Mouse (Mus musculus): ENCODE results near the gene AC134908.4. TPM values are rescaled to one million over a fixed set of nuclear protein-coding genes. Genes with fewer than 3 reads are reported as not detected.

AC134908.4 gene
- 0.46 TPM in 1 of 2 replicates, not detected in the other for polyA plus RNA-seq (2015; fragmentation: Nextera tagmentation; extraction: Ambion mirVana)

DNA sequence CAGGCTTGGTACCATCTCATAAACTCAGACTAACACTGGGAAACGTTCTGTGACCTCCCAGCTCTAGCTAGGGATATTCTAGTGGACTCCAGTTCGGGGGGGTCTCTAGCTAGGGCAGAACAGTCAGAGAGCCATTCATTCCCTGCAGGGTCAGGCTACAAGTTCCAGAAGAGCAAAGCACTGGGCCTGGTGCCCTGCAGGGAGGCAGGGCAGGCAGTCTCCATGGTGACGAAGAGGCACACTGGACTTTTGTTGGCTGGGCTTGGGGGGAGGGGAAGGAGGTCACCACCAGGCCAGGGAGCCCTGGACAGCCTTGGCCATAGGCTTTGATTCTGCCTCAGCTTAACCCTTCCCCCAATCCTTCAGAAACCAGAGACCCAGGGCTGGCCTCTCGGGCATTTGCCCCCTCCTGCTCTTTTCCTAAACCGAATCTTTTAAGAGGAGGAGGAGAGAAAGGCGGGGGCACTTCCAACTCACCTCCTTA, at the start of gene AC134908.4:
AC134908.4 (minus strand) TSS at position 51 of the 484 bp plus-strand sequence.
- peak within 1 kb of the TSS; percentile 98 for H3K4me2 ChIP-seq
- DNase-seq (no peak), ATAC-seq (ENCODE audit: low read depth) (no peak)
- H3K9ac ChIP-seq = peak within 1 kb of the TSS; percentile 80
- H3K4me1 ChIP-seq (replicated peaks) = peaks cover 45% of the 10 kb centered on the region
- peaks cover 1% of the 10 kb centered on the region for H3K36me3 ChIP-seq
- WGBS (ENCODE audit: insufficient replicate concordance) = 47% methylated on average over 6 of the region's 6 CpGs
- H3K9me3 ChIP-seq (replicated peaks) = no peaks in the 10 kb centered on the region
- peak within 1 kb of the TSS; percentile 83 for H3K4me3 ChIP-seq (replicated peaks)
- peak within 1 kb of the TSS; percentile 34 for H3K27ac ChIP-seq
- H3K27me3 ChIP-seq = no peaks in the 10 kb centered on the region

DNA sequence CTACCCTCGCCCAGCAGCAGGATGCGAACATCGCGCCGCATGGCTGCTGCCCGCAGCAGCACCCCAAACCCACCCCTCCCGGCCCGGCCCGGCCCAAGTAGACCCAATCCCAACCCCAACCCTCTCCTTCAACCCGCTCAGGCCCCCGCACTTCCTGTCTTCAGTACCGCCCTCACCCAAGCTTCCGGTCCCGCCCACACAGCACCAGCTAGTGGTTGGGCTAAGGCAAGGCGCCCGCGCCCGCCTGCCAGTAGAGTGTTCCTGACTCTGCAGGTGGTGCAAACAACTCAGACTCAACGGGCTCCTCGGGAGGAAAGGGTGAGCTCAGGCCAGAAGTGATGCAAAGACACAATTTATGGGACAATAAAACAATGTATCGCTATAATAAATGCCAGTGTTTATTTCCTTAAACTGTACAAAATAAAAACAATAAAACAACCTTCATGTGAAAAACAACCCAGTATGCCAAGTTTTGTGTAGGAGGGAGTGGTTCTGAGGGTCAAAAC, 49.0 kb upstream of the AC134908.4 start, which contains the start of gene Rhot2:
Rhot2 (minus strand) TSS at position 456 of the 506 bp plus-strand sequence.
- Histone ChIP-seq H3K27me3 (no peaks in the 10 kb centered on the region), H3K36me3 (peaks cover 84% of the 10 kb centered on the region), H3K4me3 (replicated peaks) (peak within 1 kb of the TSS; percentile 74), H3K9ac (peak within 1 kb of the TSS; percentile 81), H3K4me1 (replicated peaks) (peaks cover 40% of the 10 kb centered on the region), H3K4me2 (peak within 1 kb of the TSS; percentile 87), H3K9me3 (replicated peaks) (no peaks in the 10 kb centered on the region), H3K27ac (peak within 1 kb of the TSS; percentile 86)
- WGBS (ENCODE audit: insufficient replicate concordance) = 1% methylated on average over 21 of the region's 21 CpGs
- ATAC-seq (ENCODE audit: low read depth) = peak; percentile 96
- peak; percentile 93 for DNase-seq

DNA sequence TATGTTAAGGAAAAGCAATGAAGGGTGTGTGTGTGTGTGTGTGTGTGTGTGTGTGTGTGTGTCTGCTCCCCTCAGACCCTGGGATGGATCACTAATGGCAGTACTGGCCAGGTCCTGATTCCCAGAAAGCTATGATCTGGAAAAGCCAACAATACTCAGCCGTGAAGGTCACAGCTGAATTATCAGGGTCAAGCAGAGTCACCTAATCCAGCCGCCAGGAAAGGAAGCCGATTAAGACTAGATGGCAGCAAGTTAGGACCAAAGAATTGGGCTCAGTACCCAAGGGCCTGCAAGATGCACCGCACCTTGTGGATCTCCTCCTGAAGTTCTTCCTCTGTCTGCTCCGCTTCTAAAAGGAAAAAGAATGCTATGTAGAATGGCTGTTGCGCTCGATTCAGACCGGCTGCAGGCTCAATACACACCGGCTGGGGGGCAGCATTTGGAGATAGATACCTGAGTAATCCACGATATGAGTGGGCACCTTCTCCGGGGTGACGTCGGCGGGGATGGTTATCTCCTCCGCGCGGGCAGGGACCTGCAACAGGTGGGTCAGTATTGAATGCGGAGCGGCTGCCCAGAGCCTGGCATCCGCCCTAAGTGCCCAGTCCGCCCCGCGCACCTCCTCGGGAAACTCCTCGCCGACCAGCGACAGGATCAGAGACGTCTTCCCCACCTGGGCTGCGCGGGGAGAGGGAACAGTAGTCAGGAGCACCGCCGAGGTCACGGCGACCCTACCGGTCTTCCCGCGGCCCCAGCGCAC, 48.4 kb upstream of the AC134908.4 start:
- no peak for DNase-seq
- peak overlapping the region; percentile 86 for H3K27ac ChIP-seq
- H3K9me3 ChIP-seq (replicated peaks) = no peaks in the 10 kb centered on the region
- H3K36me3 ChIP-seq = peaks cover 85% of the 10 kb centered on the region
- ATAC-seq (ENCODE audit: low read depth) = peak; percentile 39
- H3K4me3 ChIP-seq (replicated peaks) = peak overlapping the region; percentile 74
- no peaks in the 10 kb centered on the region for H3K27me3 ChIP-seq
- H3K9ac ChIP-seq = peak overlapping the region; percentile 81
- 1% methylated on average over 38 of the region's 38 CpGs for WGBS (ENCODE audit: insufficient replicate concordance)
- H3K4me2 ChIP-seq = peak overlapping the region; percentile 87
- peaks cover 46% of the 10 kb centered on the region for H3K4me1 ChIP-seq (replicated peaks)

DNA sequence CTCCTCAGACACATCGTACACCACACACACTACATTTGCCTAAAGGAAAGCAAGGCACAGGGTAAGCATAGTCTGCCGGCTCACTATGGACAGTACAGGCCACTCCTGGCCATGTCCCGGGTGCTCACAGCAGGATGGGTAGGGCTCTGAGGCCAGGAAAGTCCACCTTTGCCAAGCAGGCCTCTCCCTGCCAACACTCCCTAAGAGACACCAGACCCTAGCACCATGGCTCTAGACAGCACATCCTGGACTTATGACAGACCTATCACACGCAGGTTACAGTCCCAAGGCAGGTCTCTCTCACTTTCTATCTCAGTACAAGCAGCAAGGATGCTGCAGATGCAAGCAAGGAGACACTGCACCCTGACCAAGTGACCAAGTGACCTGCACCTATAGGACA, 47.7 kb upstream of the AC134908.4 start:
- Histone ChIP-seq H3K27ac (peak overlapping the region; percentile 86), H3K4me1 (replicated peaks) (peaks cover 51% of the 10 kb centered on the region), H3K4me3 (replicated peaks) (peak overlapping the region; percentile 74), H3K9me3 (replicated peaks) (no peaks in the 10 kb centered on the region), H3K36me3 (peaks cover 84% of the 10 kb centered on the region), H3K27me3 (no peaks in the 10 kb centered on the region), H3K9ac (peak overlapping the region; percentile 81), H3K4me2 (peak overlapping the region; percentile 87)
- ATAC-seq (ENCODE audit: low read depth) (no peak), DNase-seq (no peak)
- WGBS (ENCODE audit: insufficient replicate concordance) = 84% methylated on average over 4 of the region's 4 CpGs

DNA sequence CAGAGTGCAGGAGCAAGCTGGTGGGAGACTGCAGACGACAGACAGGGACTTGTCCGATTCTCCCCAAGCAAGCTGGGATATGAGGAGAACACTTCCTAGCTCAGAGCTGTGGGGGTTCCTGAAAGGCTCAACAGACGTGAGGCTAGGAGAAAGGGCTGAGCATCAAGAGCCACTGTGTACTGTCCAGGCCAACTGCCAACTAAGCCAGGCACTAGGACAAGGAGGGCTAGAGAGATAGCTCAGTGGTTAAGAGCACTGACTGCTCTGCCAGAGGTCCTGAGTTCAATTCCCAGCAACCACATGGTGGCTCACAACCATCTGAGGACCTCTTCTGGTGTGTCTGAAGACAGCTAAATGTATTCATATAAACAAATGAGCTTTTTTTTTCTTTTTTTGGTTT, 47.0 kb upstream of the AC134908.4 start:
- H3K4me2 ChIP-seq = peak overlapping the region; percentile 87
- DNase-seq (no peak), ATAC-seq (ENCODE audit: low read depth) (no peak)
- H3K9ac ChIP-seq = peak overlapping the region; percentile 33; the same call in 1 of the 2 replicates
- H3K4me1 ChIP-seq (replicated peaks) = peaks cover 57% of the 10 kb centered on the region
- peaks cover 85% of the 10 kb centered on the region for H3K36me3 ChIP-seq
- H3K4me3 ChIP-seq (replicated peaks) = no peak overlapping the region
- no peaks in the 10 kb centered on the region for H3K9me3 ChIP-seq (replicated peaks)
- H3K27me3 ChIP-seq = no peaks in the 10 kb centered on the region
- H3K27ac ChIP-seq = no peak overlapping the region; the same call in none of the 2 replicates
- WGBS (ENCODE audit: insufficient replicate concordance) = 79% methylated on average over 3 of the region's 3 CpGs

DNA sequence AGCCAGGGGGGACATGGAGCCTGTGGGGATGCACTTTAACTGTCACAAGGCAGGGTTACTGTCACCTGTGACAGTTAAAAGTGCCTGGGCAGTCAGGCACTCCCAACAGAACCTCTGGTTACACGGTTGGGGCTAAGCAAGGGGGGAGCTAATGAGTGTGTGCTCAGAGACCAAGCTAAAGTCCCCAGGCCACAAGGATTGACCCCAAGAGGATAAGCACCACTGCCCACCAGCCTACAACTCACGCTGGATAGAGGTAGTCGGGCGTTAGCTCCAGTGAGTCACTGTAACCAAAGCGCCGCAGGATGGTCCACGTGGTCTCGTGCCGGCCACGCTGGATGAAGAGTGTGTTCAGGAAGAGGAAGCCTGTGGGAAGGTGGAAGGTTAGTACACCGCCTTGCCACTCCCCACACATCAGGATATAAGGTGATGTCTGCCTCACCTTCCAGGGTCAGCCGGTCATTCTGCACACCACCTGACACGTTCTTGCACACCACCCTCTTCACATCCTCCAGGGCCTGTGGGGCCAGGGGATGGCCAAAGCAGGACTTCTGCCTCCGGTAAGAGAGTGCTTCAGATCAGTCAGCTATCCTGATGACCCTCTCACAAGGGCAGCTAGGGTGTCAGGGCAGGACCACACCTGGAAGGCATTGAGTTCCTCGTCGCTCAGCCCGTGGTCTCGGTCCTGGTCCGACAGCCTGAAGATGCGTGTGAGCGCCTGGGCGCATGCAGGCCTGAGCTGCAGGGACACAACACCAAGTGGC, 45.8 kb upstream of the AC134908.4 start, which contains the start of gene Gm20683:
Gm20683 (minus strand) TSS at position 647 of the 764 bp plus-strand sequence.
- WGBS (ENCODE audit: insufficient replicate concordance) = 92% methylated on average over 20 of the region's 22 CpGs
- Histone ChIP-seq H3K4me3 (replicated peaks) (no peak within 1 kb of the TSS), H3K9me3 (replicated peaks) (no peaks in the 10 kb centered on the region), H3K27me3 (no peaks in the 10 kb centered on the region), H3K36me3 (peaks cover 76% of the 10 kb centered on the region), H3K9ac (peak within 1 kb of the TSS; percentile 33; the same call in 1 of the 2 replicates), H3K4me1 (replicated peaks) (peaks cover 69% of the 10 kb centered on the region), H3K4me2 (peak within 1 kb of the TSS; percentile 87; the same call in 1 of the 2 replicates), H3K27ac (no peak within 1 kb of the TSS; the same call in none of the 2 replicates)
- no peak for ATAC-seq (ENCODE audit: low read depth)
- no peak for DNase-seq

DNA sequence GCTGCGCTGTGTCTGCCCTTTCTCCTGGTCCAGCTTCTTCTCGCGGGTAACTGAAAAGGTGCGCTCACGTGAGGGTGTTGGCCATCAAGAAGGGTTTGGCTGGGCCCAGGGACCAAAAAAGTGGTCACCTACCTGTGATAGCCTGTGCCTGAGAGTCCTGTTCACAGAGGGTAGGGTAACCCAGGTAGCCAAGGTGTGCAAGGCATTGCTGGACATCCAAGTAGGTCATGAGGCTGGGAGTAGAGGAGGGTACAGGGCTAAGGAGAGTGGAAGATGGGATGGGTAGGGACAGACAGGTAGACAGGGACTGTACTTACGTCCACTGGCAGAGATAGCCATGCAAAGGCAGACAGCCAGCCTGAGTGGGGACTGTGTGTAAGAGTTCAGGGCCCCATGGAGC, 45.1 kb upstream of the AC134908.4 start:
- WGBS (ENCODE audit: insufficient replicate concordance) = 90% methylated on average over 6 of the region's 6 CpGs
- H3K4me3 ChIP-seq (replicated peaks) = no peak overlapping the region
- DNase-seq (no peak), ATAC-seq (ENCODE audit: low read depth) (no peak)
- H3K4me2 ChIP-seq = no peak overlapping the region
- H3K9ac ChIP-seq = 0 out of 2 replicates have a peak overlapping the region, but pooled peaks have one; percentile 5
- no peaks in the 10 kb centered on the region for H3K27me3 ChIP-seq
- H3K4me1 ChIP-seq (replicated peaks) = peaks cover 77% of the 10 kb centered on the region
- H3K27ac ChIP-seq = no peak overlapping the region
- H3K9me3 ChIP-seq (replicated peaks) = no peaks in the 10 kb centered on the region
- H3K36me3 ChIP-seq = peaks cover 72% of the 10 kb centered on the region

DNA sequence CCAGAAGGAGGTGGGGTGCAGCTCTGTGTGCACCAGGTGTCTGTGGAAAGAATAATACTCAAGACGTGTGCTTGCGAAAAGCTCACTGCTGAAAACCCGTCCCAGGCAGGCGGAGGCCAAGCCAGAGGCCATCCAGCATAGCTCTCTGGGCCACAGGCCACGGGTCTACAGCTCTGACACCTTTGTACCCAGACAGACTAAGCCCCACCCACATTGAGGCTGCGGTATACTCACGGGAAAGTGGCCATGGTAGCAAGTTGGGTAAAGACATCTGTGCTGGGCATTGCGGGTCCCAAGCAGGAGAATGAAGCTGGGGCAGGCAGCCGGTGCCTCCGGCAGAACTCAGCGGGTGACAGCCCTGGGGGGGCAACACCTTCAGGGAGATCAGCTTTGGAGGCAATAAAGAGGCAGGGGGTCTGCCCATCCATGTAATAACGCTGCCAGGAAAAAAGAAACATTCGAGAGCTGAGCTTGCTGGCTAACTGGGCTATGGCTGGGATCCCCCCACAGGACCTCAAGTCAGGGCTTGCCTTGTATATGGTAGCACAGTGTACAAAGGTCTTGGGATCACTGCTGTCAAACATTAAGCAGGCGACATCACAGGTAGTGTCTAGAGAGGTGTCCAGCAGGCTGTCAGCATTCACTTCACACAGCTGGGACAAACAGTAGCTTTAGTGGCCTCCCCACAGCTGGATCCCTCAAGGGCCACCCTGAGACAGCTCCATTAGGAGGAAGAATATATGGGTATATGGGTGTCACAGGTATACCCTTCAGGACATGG, 44.2 kb upstream of the AC134908.4 start:
- H3K27ac ChIP-seq = peak overlapping the region; percentile 50
- no peak overlapping the region; the same call in 1 of the 2 replicates for H3K9ac ChIP-seq
- peaks cover 74% of the 10 kb centered on the region for H3K36me3 ChIP-seq
- ATAC-seq (ENCODE audit: low read depth) (no peak), DNase-seq (no peak)
- 80% methylated on average over 14 of the region's 14 CpGs for WGBS (ENCODE audit: insufficient replicate concordance)
- no peaks in the 10 kb centered on the region for H3K27me3 ChIP-seq
- H3K9me3 ChIP-seq (replicated peaks) = no peaks in the 10 kb centered on the region
- no peak overlapping the region for H3K4me3 ChIP-seq (replicated peaks)
- H3K4me1 ChIP-seq (replicated peaks) = peaks cover 78% of the 10 kb centered on the region
- peak overlapping the region; percentile 9; the same call in 1 of the 2 replicates for H3K4me2 ChIP-seq

DNA sequence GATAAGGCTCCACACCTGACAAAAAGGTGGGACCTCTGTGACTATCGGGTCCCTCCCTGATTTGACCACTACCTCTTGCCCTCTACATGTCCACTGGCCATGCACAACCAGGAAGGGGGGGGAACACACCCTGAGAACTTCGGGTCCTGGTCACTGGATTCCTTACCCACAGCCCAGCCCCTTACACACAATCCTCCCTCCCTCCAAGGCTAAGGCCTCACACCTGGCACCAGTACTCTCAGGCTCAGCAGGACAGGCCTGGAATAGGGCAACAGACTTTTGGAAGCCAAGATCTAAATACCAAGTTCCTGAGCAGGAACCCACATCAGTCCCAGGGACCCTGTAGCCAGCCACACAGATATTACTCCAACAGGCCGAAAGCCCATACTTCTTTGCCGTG, 43.4 kb upstream of the AC134908.4 start:
- peaks cover 83% of the 10 kb centered on the region for H3K4me1 ChIP-seq (replicated peaks)

DNA sequence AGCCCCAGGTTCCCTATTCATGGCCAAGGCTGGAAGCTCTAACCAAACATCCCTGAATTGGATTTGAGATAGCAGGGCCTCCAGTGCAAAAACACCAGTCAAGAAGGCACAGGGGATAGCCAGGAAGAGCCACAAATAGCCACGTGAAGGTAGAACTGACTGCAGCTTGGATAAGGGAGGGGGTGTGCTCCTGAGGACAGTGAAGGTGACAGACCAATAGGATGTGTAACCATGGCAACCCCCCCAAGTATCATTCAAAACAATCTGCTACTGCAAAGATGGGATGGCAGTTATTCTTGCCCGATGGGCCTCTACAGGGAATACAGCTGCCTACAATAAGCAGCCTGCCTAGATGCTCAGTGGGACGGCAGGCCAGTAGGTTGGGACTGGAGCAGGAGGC, 42.1 kb upstream of the AC134908.4 start:
- Histone ChIP-seq H3K27ac (peak overlapping the region; percentile 47; the same call in 1 of the 2 replicates), H3K4me2 (no peak overlapping the region), H3K9ac (peak overlapping the region; percentile 61), H3K27me3 (no peaks in the 10 kb centered on the region), H3K36me3 (peaks cover 67% of the 10 kb centered on the region), H3K4me3 (replicated peaks) (no peak overlapping the region), H3K9me3 (replicated peaks) (no peaks in the 10 kb centered on the region), H3K4me1 (replicated peaks) (peaks cover 74% of the 10 kb centered on the region)
- ATAC-seq (ENCODE audit: low read depth) (no peak), DNase-seq (no peak)
- WGBS (ENCODE audit: insufficient replicate concordance) = 52% methylated on average over 3 of the region's 3 CpGs

More for the DNA sequence above, 43.4 kb upstream of the AC134908.4 start:
- Histone ChIP-seq H3K27me3 (no peaks in the 10 kb centered on the region), H3K4me3 (replicated peaks) (no peak overlapping the region), H3K9ac (no peak overlapping the region; the same call in 1 of the 2 replicates), H3K9me3 (replicated peaks) (no peaks in the 10 kb centered on the region), H3K27ac (peak overlapping the region; percentile 50; the same call in 1 of the 2 replicates), H3K4me2 (no peak overlapping the region), H3K36me3 (peaks cover 76% of the 10 kb centered on the region)
- WGBS (ENCODE audit: insufficient replicate concordance) = 71% methylated on average over 4 of the region's 4 CpGs
- DNase-seq = no peak
- ATAC-seq (ENCODE audit: low read depth) = no peak
